Mouse (Mus musculus): ENCODE results near the gene Cox7a2l.

Gene Cox7a2l

DNA sequence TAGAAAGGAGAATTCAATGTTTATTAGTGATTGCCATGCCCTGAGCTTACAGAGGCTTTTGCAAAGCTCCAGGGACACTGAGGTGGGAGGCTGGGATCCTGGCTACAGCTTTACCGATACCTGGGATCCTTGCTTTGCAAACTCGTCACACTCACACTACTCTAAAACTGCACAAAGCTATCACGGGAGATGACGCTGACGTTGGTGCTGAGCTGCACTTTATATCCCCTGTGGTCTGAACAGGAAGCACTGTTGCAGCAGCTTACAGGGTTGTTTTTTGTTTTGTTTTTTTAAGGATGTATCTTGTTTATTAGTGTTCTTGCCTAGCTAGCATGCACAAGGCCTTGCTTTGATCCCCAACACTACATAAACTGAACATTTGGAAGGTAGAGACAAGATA, 63.5 kb downstream of the Cox7a2l start:
- DNase-seq (ENCODE audit: low spot score), result no peak

DNA sequence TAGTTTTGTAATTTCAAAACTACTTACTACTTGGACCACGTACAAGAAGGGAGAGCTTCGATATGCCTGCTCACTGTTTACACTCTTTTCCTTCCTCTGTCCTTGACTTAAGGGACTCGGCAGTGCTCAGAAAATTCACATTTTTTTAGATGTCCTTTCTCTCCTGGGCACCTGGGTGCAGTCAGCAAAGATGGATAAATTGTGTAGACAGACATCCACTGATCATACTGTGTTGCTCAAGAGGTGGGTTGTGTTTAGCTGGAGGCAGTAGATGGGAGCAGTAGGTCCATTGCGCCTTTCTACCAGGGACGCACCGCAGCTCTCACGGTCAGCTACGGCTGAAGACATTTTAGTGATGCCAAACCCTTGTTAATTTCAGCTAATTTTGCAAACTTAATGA, 64.7 kb downstream of the Cox7a2l start:
- DNase-seq (ENCODE audit: low spot score), result no peak
